15 mouse cellular contexts compared by ENCODE assay signal in the genomic region with DNA sequence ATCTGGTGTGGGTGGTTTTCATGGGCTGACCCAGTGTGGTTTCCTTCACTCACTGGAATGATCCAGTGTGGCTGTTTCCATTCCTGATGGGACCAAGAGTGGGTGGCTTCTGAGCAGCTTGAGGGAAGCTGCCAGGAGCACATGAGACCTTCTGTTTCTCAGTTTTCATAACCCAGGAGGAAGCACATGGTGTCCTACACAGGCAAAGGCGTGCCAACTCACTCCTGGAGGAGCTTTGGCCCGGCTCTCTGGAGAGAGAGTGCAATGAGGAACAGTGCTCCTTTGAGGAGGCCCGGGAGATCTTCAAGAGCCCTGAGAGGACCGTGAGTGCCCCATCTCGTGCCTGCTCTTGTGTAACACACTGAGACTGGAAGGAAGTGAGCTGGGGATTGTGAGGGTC. TPM values are rescaled to one million over a fixed set of nuclear protein-coding genes. Genes with fewer than 3 reads are reported as not detected.
DNase-seq lines count a peak whose midpoint lies in the region; ATAC-seq and TF ChIP-seq lines count a peak whose summit lies in the region.
"Had no signal": no experiment of that assay in that cellular context is flagged by ENCODE, and none has a peak within 500 bp of the region (broad histone marks: within the 10 kb centered on the region; RNA-seq: fewer than 3 reads in every experiment).

No protein-coding gene starts in this region.

- no peak for TF ChIP-seq POLR2A in lung, adult 2 months (IDR thresholded peaks at IDR 0.05; ENCODE audit: borderline replicate concordance, extremely low read depth, low read depth, low read length)

- no peak overlapping the region for H3K9ac ChIP-seq in intestine, embryonic 15.5 days
- H3K9ac ChIP-seq: hindbrain, embryonic 12.5 days had no signal

- DNase-seq in layer of hippocampus, adult 11-12 months (ENCODE audit: low spot score): peak; percentile 59
- no peak for DNase-seq in layer of hippocampus, postnatal 25 days (ENCODE audit: extremely low spot score in 1 of 2, low spot score in 1 of 2)
- DNase-seq in gonadal fat pad, adult 2 months (ENCODE audit: low read depth): peak; percentile 4
- peak; percentile 60 for DNase-seq in lung, adult 2 months
- DNase-seq in right cerebral cortex, postnatal 25 days: peak; percentile 47
- no peak for DNase-seq in kidney, postnatal 4 days
- DNase-seq: embryo, embryonic 11 days; gastrocnemius, postnatal 36 days had no signal

- TF ChIP-seq CTCF in lung, adult 2 months (IDR thresholded peaks at IDR 0.05; ENCODE audit: insufficient read depth, low read length): no peak

- no peak overlapping the region for H3K4me2 ChIP-seq in intestine, embryonic 15.5 days (replicated peaks)
- H3K4me2 ChIP-seq: hindbrain, embryonic 12.5 days had no signal

- no peak overlapping the region for H3K27ac ChIP-seq in intestine, embryonic 15.5 days
- H3K27ac ChIP-seq: hindbrain, embryonic 12.5 days had no signal

- no peaks in the 10 kb centered on the region for H3K9me3 ChIP-seq in intestine, embryonic 15.5 days
- H3K9me3 ChIP-seq: hindbrain, embryonic 12.5 days; megakaryocyte, embryonic 14.5 days had no signal

- H3K4me1 ChIP-seq in lung, adult 2 months (ENCODE audit: control insufficient read depth, insufficient read depth, low read length): peaks cover 6% of the 10 kb centered on the region
- no peaks in the 10 kb centered on the region for H3K4me1 ChIP-seq in intestine, embryonic 15.5 days (replicated peaks)

- WGBS in lung, adult 2 months: 23% methylated on average over 5 of the region's 5 CpGs
- 77% methylated on average over 5 of the region's 5 CpGs for WGBS in intestine, embryonic 15.5 days

- H3K4me3 ChIP-seq in lung, adult 2 months (replicated peaks; ENCODE audit: extremely low read depth, low read depth, low read length): no peak overlapping the region
- no peak overlapping the region for H3K4me3 ChIP-seq in intestine, embryonic 15.5 days (replicated peaks)
- H3K4me3 ChIP-seq: hindbrain, embryonic 12.5 days; megakaryocyte, embryonic 14.5 days had no signal

- H3K36me3 ChIP-seq in intestine, embryonic 15.5 days: no peaks in the 10 kb centered on the region
- H3K36me3 ChIP-seq: hindbrain, embryonic 12.5 days had no signal

- no peaks in the 10 kb centered on the region for H3K27me3 ChIP-seq in intestine, embryonic 15.5 days (replicated peaks)
- H3K27me3 ChIP-seq: hindbrain, embryonic 12.5 days had no signal

- no peak for ATAC-seq in intestine, embryonic 15.5 days
- ATAC-seq in megakaryocyte-erythroid progenitor cell, adult 5-6 weeks (replicated peaks; ENCODE audit: low FRiP score, low TSS enrichment, poor library complexity, severe bottlenecking): no peak

RNA-seq across cellular contexts. Expression of a gene that starts 2.6 kb away (rescaled TPM):
- not detected for total RNA-seq in layer of hippocampus, postnatal 25 days (2021)
- 0.60 and 1.5 TPM in 2 replicates for polyA plus RNA-seq in gonadal fat pad, adult 2 months (2012; rRNA removed)
- polyA plus RNA-seq in lung, adult 2 months (2012; rRNA removed): 8.5 and 27.2 TPM in 2 replicates
- 0.15 and 0.23 TPM in 2 replicates for polyA plus RNA-seq in intestine, embryonic 15.5 days (2015; fragmentation: Nextera tagmentation; extraction: Ambion mirVana)
- not detected in 2 replicates for total RNA-seq in megakaryocyte-erythroid progenitor cell, adult 5-6 weeks (2014; fragmentation: Nextera tagmentation)
- total RNA-seq in megakaryocyte-erythroid progenitor cell, adult 5-6 weeks (2017): not detected in 2 replicates
- total RNA-seq: gastrocnemius, postnatal 36 days had no signal
- polyA plus RNA-seq: hindbrain, embryonic 12.5 days; stomach, embryonic 14.5 days had no signal

RNA-seq across cellular contexts. Expression of a gene that starts 8.6 kb away (rescaled TPM):
- total RNA-seq in layer of hippocampus, postnatal 25 days (2021): not detected
- 1.2 and 2.5 TPM in 2 replicates for polyA plus RNA-seq in gonadal fat pad, adult 2 months (2012; rRNA removed)
- 6.0 and 18.5 TPM in 2 replicates for polyA plus RNA-seq in lung, adult 2 months (2012; rRNA removed)
- polyA plus RNA-seq in intestine, embryonic 15.5 days (2015; fragmentation: Nextera tagmentation; extraction: Ambion mirVana): 11.4 and 15.9 TPM in 2 replicates
- total RNA-seq in megakaryocyte-erythroid progenitor cell, adult 5-6 weeks (2014; fragmentation: Nextera tagmentation): 1.1 and 2.6 TPM in 2 replicates
- 1.1 and 1.6 TPM in 2 replicates for total RNA-seq in megakaryocyte-erythroid progenitor cell, adult 5-6 weeks (2017)
- total RNA-seq: gastrocnemius, postnatal 36 days; layer of hippocampus, postnatal 10 days had no signal

RNA-seq across cellular contexts. Expression of a gene that starts 32.2 kb away (rescaled TPM):
- not detected for total RNA-seq in layer of hippocampus, postnatal 25 days (2021)
- 0.50 and 0.88 TPM in 2 replicates for polyA plus RNA-seq in gonadal fat pad, adult 2 months (2012; rRNA removed)
- 3.2 and 4.5 TPM in 2 replicates for polyA plus RNA-seq in lung, adult 2 months (2012; rRNA removed)
- polyA plus RNA-seq in intestine, embryonic 15.5 days (2015; fragmentation: Nextera tagmentation; extraction: Ambion mirVana): 5.6 and 6.8 TPM in 2 replicates
- not detected in 2 replicates for total RNA-seq in megakaryocyte-erythroid progenitor cell, adult 5-6 weeks (2014; fragmentation: Nextera tagmentation)
- not detected in 2 replicates for total RNA-seq in megakaryocyte-erythroid progenitor cell, adult 5-6 weeks (2017)
- total RNA-seq: gastrocnemius, postnatal 36 days; layer of hippocampus, postnatal 10 days; neutrophil, adult 5-6 weeks had no signal

Comparison
In these comparisons a context has a peak if more than half of its experiments do, and no peak if none do; other contexts are left out.
1. DNase-seq: peak in layer of hippocampus, adult 11-12 months (single experiment), gonadal fat pad, adult 2 months (single experiment), lung, adult 2 months (single experiment) and right cerebral cortex, postnatal 25 days (single experiment); none in layer of hippocampus, postnatal 25 days (0 of 2) and kidney, postnatal 4 days (0 of 2).